Mouse (Mus musculus) brain, embryonic 14.5 days (tissue): ENCODE data around the gene Tnks1bp1.

Source experiments
- CTCF ChIP-seq: fragments of 200-500 bp; IDR thresholded peaks from 2 replicates; pipeline ENCODE4 v1.5.1; 2012; ENCODE audit warnings: inconsistent platforms, mild to moderate bottlenecking, moderate library complexity, borderline replicate concordance; ENCODE audit not compliant: insufficient read depth, insufficient read length; ENCODE audit errors: extremely low read depth
- POLR2A ChIP-seq: fragments of 200-500 bp; IDR thresholded peaks from 2 replicates; pipeline ENCODE4 v1.6.1; 2012; ENCODE audit warnings: mild to moderate bottlenecking, inconsistent platforms, borderline replicate concordance; ENCODE audit not compliant: poor library complexity, insufficient read depth, insufficient read length, severe bottlenecking; ENCODE audit errors: extremely low read depth

- no peak for TF ChIP-seq CTCF
- no peak for TF ChIP-seq POLR2A
Observed at GRCm38 (mm10) chr2:85026178-85026577, 21.6 kb upstream of the Tnks1bp1 start.
